Mouse (Mus musculus) heart, postnatal 0 days (tissue): Measurements from ENCODE around the gene Pced1a.

Source experiments
- CTCF ChIP-seq: IDR thresholded peaks from 2 replicates; pipeline ENCODE4 v1.5.1; 2016; ENCODE audit warnings: antibody characterized with exemption, control low read depth, low read depth
- EP300 ChIP-seq: IDR thresholded peaks from 2 replicates; pipeline ENCODE4 v1.6.1; 2016; ENCODE audit warnings: antibody characterized with exemption, low read depth

DNA sequence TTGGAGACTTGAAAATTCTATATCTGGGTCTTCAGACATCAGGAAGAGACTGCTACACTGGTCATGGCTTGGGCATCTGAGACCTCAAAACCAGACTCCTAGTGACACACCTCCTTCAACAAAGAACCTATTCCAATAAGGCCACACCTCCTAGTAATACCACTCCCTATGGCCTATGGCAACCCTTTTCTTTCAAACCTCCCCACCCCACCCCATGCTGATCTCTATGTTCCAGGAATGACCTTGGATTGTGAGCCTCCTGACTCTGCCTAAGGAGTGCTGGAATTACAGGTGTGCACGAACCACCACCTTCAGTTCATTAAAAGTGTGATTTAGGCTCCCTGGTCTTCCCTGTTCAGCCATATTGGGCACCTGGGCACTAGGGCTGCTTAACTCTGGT is 24.5 kb downstream of the Pced1a start:
- TF ChIP-seq CTCF = no peak
- TF ChIP-seq EP300 = no peak
